Mouse (Mus musculus): ENCODE measurements around the gene Dlk2. TPM values are rescaled to one million over a fixed set of nuclear protein-coding genes. Genes with fewer than 3 reads are reported as not detected.
A peak's percentile ranks its signal among the peaks of the same experiment; 100 is the strongest.

Dlk2 gene
- polyA plus RNA-seq, 1 experiment = not detected

DNA sequence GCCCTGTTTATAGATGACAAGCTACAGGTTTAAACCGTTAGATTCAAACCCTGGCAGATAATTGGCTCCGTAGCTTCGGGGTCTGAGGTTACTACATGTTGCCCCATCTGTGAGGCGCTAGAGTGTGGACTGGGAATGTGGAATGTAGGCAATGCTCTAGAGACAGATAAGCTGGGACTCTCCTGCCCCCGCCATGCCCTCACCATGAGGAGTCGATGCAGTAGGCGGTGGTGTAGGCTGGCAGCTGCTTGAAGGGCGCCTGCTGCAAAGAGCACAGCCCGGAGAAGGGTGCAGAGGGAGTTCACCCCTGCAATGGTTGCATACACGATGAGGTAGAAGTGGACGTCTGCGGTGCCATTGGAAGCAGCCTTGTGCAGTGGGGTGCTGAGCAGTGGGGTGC lies 12.6 kb downstream of the Dlk2 start:
- Histone ChIP-seq H3K4me1 (peaks cover 14% of the 10 kb centered on the region), H3K36me3 (replicated peaks; ENCODE audit: low read length) (peaks cover 72% of the 10 kb centered on the region)

DNA sequence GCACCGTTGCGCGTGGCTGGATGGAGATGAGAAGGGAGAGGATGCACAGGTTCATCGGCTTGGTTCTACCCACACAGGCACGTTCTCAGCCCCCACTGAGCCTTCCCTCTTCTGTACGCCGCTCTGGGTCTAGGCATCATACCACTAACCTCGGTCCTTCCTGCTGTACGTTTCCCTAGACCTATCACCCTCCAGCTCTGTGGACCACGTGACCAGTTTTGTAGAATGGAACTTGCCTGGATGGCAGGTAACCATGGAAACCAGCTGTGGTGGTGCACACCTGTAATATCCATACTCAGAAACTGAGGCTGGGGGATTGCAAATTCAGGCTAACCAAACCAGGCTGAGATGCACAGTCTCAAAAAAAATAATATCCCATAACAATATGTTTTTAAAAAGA lies 13.3 kb downstream of the Dlk2 start:
- Histone ChIP-seq H3K4me1 (peaks cover 9% of the 10 kb centered on the region), H3K27me3 (replicated peaks) (peaks cover 3% of the 10 kb centered on the region), H3K9me3 (no peaks in the 10 kb centered on the region), H3K36me3 (replicated peaks; ENCODE audit: low read length) (peaks cover 72% of the 10 kb centered on the region), H3K4me3 (replicated peaks) (peak overlapping the region; percentile 6)
- no peak for TF ChIP-seq FLI1 (IDR thresholded peaks at IDR 0.05; ENCODE audit: low read length)
- TF ChIP-seq GATA1 (IDR thresholded peaks at IDR 0.05; ENCODE audit: borderline replicate concordance, low read length) = no peak

More for the DNA sequence above, 12.6 kb downstream of the Dlk2 start:
- TF ChIP-seq GATA1 (IDR thresholded peaks at IDR 0.05; ENCODE audit: borderline replicate concordance, low read length) (no peak), FLI1 (IDR thresholded peaks at IDR 0.05; ENCODE audit: low read length) (no peak)
- Histone ChIP-seq H3K27me3 (replicated peaks) (peaks cover 5% of the 10 kb centered on the region), H3K9me3 (no peaks in the 10 kb centered on the region), H3K4me3 (replicated peaks) (peak overlapping the region; percentile 8)

GRCm38 (mm10) chr17:46313135-46313715 lies 16.0 kb downstream of the Dlk2 start:
- no peak overlapping the region for H3K4me3 ChIP-seq (replicated peaks)
- peaks cover 2% of the 10 kb centered on the region for H3K27me3 ChIP-seq (replicated peaks)
- peaks cover 51% of the 10 kb centered on the region for H3K36me3 ChIP-seq (replicated peaks; ENCODE audit: low read length)
- H3K4me1 ChIP-seq = peaks cover 2% of the 10 kb centered on the region; the same call in 1 of the 2 replicates
- no peaks in the 10 kb centered on the region for H3K9me3 ChIP-seq
- no peak for TF ChIP-seq FLI1 (IDR thresholded peaks at IDR 0.05; ENCODE audit: low read length)
- no peak for TF ChIP-seq GATA1 (IDR thresholded peaks at IDR 0.05; ENCODE audit: borderline replicate concordance, low read length)

- Histone ChIP-seq H3K36me3 (replicated peaks; ENCODE audit: low read length) (peaks cover 35% of the 10 kb centered on the region), H3K27me3 (replicated peaks) (no peaks in the 10 kb centered on the region), H3K4me1 (0 out of 2 replicates have a peak, but pooled peaks cover 2% of the 10 kb centered on the region), H3K9me3 (no peaks in the 10 kb centered on the region), H3K4me3 (replicated peaks) (no peak overlapping the region)
- TF ChIP-seq FLI1 (IDR thresholded peaks at IDR 0.05; ENCODE audit: low read length) = no peak
Measured at GRCm38 (mm10) chr17:46315813-46316212, 18.6 kb downstream of the Dlk2 start.

- TF ChIP-seq FLI1 (IDR thresholded peaks at IDR 0.05; ENCODE audit: low read length) (no peak), GATA1 (IDR thresholded peaks at IDR 0.05; ENCODE audit: borderline replicate concordance, low read length) (no peak)
- peaks cover 4% of the 10 kb centered on the region; the same call in 1 of the 2 replicates for H3K9me3 ChIP-seq
- no peaks in the 10 kb centered on the region for H3K27me3 ChIP-seq (replicated peaks)
- H3K4me1 ChIP-seq = peaks cover 22% of the 10 kb centered on the region; the same call in 1 of the 2 replicates
- H3K4me3 ChIP-seq (replicated peaks) = no peak overlapping the region
- peaks cover 35% of the 10 kb centered on the region for H3K36me3 ChIP-seq (replicated peaks; ENCODE audit: low read length)
Measured at GRCm38 (mm10) chr17:46320492-46320891, 23.3 kb downstream of the Dlk2 start.

DNA sequence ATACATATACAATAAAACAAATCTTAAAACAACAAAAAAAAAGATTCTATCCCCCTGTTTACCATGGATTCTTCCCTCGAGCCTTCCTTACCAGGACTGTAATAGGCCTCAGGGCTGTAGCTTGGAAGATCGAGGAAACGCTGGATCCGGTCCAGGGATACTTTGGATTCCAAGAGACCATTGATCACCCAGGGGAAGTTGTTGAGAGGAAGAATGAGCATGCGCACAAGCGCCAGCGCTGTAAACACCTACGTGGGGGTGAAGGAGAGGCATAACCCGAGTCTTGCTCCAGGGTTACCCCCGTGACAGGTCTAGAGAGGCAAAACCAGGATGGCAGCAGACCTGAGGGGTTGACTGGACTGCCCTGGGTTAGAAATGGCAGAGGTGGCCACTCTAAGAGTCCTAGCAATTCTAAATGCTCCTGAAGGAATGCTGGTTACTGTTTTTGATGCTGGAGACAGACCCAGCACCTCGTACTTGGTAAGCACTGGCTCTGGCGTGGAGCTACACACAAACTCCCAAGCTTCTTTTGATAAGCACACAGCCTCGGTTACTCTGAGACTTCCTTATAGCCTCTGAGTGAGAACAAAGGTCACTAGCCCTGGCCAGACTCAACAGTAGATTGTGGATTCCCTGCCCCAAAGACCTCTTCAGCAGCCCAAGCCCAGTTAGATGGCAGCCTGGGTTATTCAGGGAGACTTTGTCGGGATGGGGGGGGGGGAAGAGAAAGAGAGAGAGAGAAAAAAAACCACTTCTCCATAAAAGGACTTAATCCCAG lies 25.0 kb downstream of the Dlk2 start:
- TF ChIP-seq FLI1 (IDR thresholded peaks at IDR 0.05; ENCODE audit: low read length) = no peak
- TF ChIP-seq GATA1 (IDR thresholded peaks at IDR 0.05; ENCODE audit: borderline replicate concordance, low read length) = no peak
- Histone ChIP-seq H3K4me3 (replicated peaks) (no peak overlapping the region), H3K36me3 (replicated peaks; ENCODE audit: low read length) (peaks cover 34% of the 10 kb centered on the region), H3K4me1 (peaks cover 32% of the 10 kb centered on the region), H3K9me3 (peaks cover 4% of the 10 kb centered on the region; the same call in 1 of the 2 replicates), H3K27me3 (replicated peaks) (no peaks in the 10 kb centered on the region)

DNA sequence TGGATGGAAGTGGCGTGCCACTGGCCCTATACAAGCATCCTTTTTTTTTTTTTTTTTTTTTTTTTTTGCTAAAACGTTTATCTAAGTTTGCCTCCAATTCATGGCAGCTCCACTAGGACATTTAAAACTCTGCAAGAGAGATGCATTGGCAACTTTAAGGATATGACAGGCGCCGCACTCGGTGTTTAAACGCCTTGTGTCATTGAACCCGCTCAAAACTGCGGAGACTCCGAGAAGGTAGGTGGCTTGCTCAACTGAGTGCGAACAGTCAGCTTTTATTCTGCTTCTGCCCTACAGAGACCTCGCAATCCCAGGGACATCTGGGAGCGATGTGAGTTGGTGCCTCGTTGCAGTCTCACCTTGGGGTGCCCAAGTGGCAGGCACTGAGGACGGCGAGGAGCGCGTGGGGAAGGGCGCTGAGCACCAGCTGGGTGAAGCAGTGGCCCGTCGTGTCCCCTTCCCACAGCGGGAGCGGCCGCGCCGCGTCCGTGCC lies 30.2 kb downstream of the Dlk2 start:
- Histone ChIP-seq H3K4me1 (peaks cover 41% of the 10 kb centered on the region), H3K36me3 (replicated peaks; ENCODE audit: low read length) (peaks cover 20% of the 10 kb centered on the region), H3K27me3 (replicated peaks) (no peaks in the 10 kb centered on the region), H3K9me3 (no peaks in the 10 kb centered on the region), H3K4me3 (replicated peaks) (peak overlapping the region; percentile 100)
- TF ChIP-seq FLI1 (IDR thresholded peaks at IDR 0.05; ENCODE audit: low read length) (no peak), GATA1 (IDR thresholded peaks at IDR 0.05; ENCODE audit: borderline replicate concordance, low read length) (no peak)

GRCm38 (mm10) chr17:46327906-46328534 lies 30.8 kb downstream of the Dlk2 start, which contains the start of gene Abcc10:
Gene Abcc10, minus strand, starts transcription at chr17:46328352.
- H3K9me3 ChIP-seq = peaks cover 2% of the 10 kb centered on the region; the same call in 1 of the 2 replicates
- peaks cover 39% of the 10 kb centered on the region for H3K4me1 ChIP-seq
- peak within 1 kb of the TSS; percentile 100 for H3K4me3 ChIP-seq (replicated peaks)
- peaks cover 18% of the 10 kb centered on the region for H3K36me3 ChIP-seq (replicated peaks; ENCODE audit: low read length)
- no peaks in the 10 kb centered on the region for H3K27me3 ChIP-seq (replicated peaks)
- peak; percentile 93 for TF ChIP-seq FLI1 (IDR thresholded peaks at IDR 0.05; ENCODE audit: low read length)
- no peak for TF ChIP-seq GATA1 (IDR thresholded peaks at IDR 0.05; ENCODE audit: borderline replicate concordance, low read length)

GRCm38 (mm10) chr17:46328723-46329122 lies 31.5 kb downstream of the Dlk2 start:
- TF ChIP-seq FLI1 (IDR thresholded peaks at IDR 0.05; ENCODE audit: low read length) (no peak), GATA1 (IDR thresholded peaks at IDR 0.05; ENCODE audit: borderline replicate concordance, low read length) (no peak)
- Histone ChIP-seq H3K4me3 (replicated peaks) (peak overlapping the region; percentile 38), H3K4me1 (peaks cover 35% of the 10 kb centered on the region), H3K9me3 (peaks cover 9% of the 10 kb centered on the region), H3K36me3 (replicated peaks; ENCODE audit: low read length) (peaks cover 11% of the 10 kb centered on the region), H3K27me3 (replicated peaks) (no peaks in the 10 kb centered on the region)
